Mouse (Mus musculus): ENCODE measurements around the gene Bud23. TPM values are rescaled to one million over a fixed set of nuclear protein-coding genes. Genes with fewer than 3 reads are reported as not detected.
"Not testable (repeated sequence)": the region's sequence is repeated elsewhere in the genome, so short reads cannot be mapped to it uniquely, and the experiment has no call there.

Gene Bud23
- polyA plus RNA-seq, 1 experiment, result 44.1 TPM

- no peaks in the 10 kb centered on the region; the same call in 1 of the 2 replicates for H3K4me1 ChIP-seq (ENCODE audit: control insufficient read depth, insufficient read depth, low read length)
- WGBS, result under 1% methylated on average over 52 of the region's 52 CpGs
- peak within 1 kb of the TSS; percentile 96 for H3K4me3 ChIP-seq (replicated peaks; ENCODE audit: control insufficient read depth, low read depth, low read length)
- TF ChIP-seq POLR2A (IDR thresholded peaks at IDR 0.05; ENCODE audit: borderline replicate concordance, control insufficient read depth, low read depth, low read length), result peak; percentile 86; the same call in 1 of the 2 replicates
- no peak for TF ChIP-seq CTCF (IDR thresholded peaks at IDR 0.05; ENCODE audit: control insufficient read depth, insufficient read depth, low read length)
- H3K27ac ChIP-seq (ENCODE audit: control insufficient read depth, insufficient read depth, low read depth, low read length, poor library complexity), result peak within 1 kb of the TSS; percentile 75
These were observed 954 bp downstream of the Bud23 start, which contains the start of gene Dnajc30 for GRCm38 (mm10) chr5:135063629-135064381. Dnajc30 (plus strand) TSS chr5:135064202.

GRCm38 (mm10) chr5:135053356-135053755 is 11.4 kb downstream of the Bud23 start:
- no peak overlapping the region for H3K27ac ChIP-seq (ENCODE audit: control insufficient read depth, insufficient read depth, low read depth, low read length, poor library complexity)
- H3K4me1 ChIP-seq (ENCODE audit: control insufficient read depth, insufficient read depth, low read length), result no peaks in the 10 kb centered on the region
- WGBS, result 90% methylated on average over 12 of the region's 12 CpGs
- no peak overlapping the region for H3K4me3 ChIP-seq (replicated peaks; ENCODE audit: control insufficient read depth, low read depth, low read length)
- TF ChIP-seq POLR2A (IDR thresholded peaks at IDR 0.05; ENCODE audit: borderline replicate concordance, control insufficient read depth, low read depth, low read length) (no peak), CTCF (IDR thresholded peaks at IDR 0.05; ENCODE audit: control insufficient read depth, insufficient read depth, low read length) (no peak)

- not testable (repeated sequence) for H3K4me1 ChIP-seq (ENCODE audit: control insufficient read depth, insufficient read depth, low read length); H3K27ac ChIP-seq (ENCODE audit: control insufficient read depth, insufficient read depth, low read depth, low read length, poor library complexity); H3K4me3 ChIP-seq (replicated peaks; ENCODE audit: control insufficient read depth, low read depth, low read length)
- WGBS, result 79% methylated on average over 6 of the region's 6 CpGs
These were observed 15.5 kb downstream of the Bud23 start for GRCm38 (mm10) chr5:135049268-135049667.

GRCm38 (mm10) chr5:135048539-135048938 is 16.2 kb downstream of the Bud23 start:
- H3K4me1 ChIP-seq (ENCODE audit: control insufficient read depth, insufficient read depth, low read length), result no peaks in the 10 kb centered on the region
- TF ChIP-seq CTCF (IDR thresholded peaks at IDR 0.05; ENCODE audit: control insufficient read depth, insufficient read depth, low read length) (no peak), POLR2A (IDR thresholded peaks at IDR 0.05; ENCODE audit: borderline replicate concordance, control insufficient read depth, low read depth, low read length) (no peak)
- H3K27ac ChIP-seq (ENCODE audit: control insufficient read depth, insufficient read depth, low read depth, low read length, poor library complexity), result no peak overlapping the region
- H3K4me3 ChIP-seq (replicated peaks; ENCODE audit: control insufficient read depth, low read depth, low read length), result no peak overlapping the region
- WGBS, result 83% methylated on average over 5 of the region's 5 CpGs

GRCm38 (mm10) chr5:135044575-135044974 is 20.2 kb downstream of the Bud23 start:
- WGBS, result 84% methylated on average over 3 of the region's 3 CpGs
- Histone ChIP-seq H3K4me3 (replicated peaks; ENCODE audit: control insufficient read depth, low read depth, low read length) (no peak overlapping the region), H3K27ac (ENCODE audit: control insufficient read depth, insufficient read depth, low read depth, low read length, poor library complexity) (no peak overlapping the region), H3K4me1 (ENCODE audit: control insufficient read depth, insufficient read depth, low read length) (no peaks in the 10 kb centered on the region)
- no peak for TF ChIP-seq POLR2A (IDR thresholded peaks at IDR 0.05; ENCODE audit: borderline replicate concordance, control insufficient read depth, low read depth, low read length)
- no peak for TF ChIP-seq CTCF (IDR thresholded peaks at IDR 0.05; ENCODE audit: control insufficient read depth, insufficient read depth, low read length)

- Histone ChIP-seq H3K27ac (ENCODE audit: control insufficient read depth, insufficient read depth, low read depth, low read length, poor library complexity) (no peak overlapping the region), H3K4me3 (replicated peaks; ENCODE audit: control insufficient read depth, low read depth, low read length) (no peak overlapping the region), H3K4me1 (ENCODE audit: control insufficient read depth, insufficient read depth, low read length) (no peaks in the 10 kb centered on the region)
- 83% methylated on average over 21 of the region's 21 CpGs for WGBS
- no peak for TF ChIP-seq CTCF (IDR thresholded peaks at IDR 0.05; ENCODE audit: control insufficient read depth, insufficient read depth, low read length)
- no peak for TF ChIP-seq POLR2A (IDR thresholded peaks at IDR 0.05; ENCODE audit: borderline replicate concordance, control insufficient read depth, low read depth, low read length)
These were observed 22.5 kb downstream of the Bud23 start for GRCm38 (mm10) chr5:135042105-135042788.

GRCm38 (mm10) chr5:135040777-135041176 is 24.0 kb downstream of the Bud23 start:
- H3K27ac ChIP-seq (ENCODE audit: control insufficient read depth, insufficient read depth, low read depth, low read length, poor library complexity), result no peak overlapping the region
- TF ChIP-seq CTCF (IDR thresholded peaks at IDR 0.05; ENCODE audit: control insufficient read depth, insufficient read depth, low read length) (no peak), POLR2A (IDR thresholded peaks at IDR 0.05; ENCODE audit: borderline replicate concordance, control insufficient read depth, low read depth, low read length) (no peak)
- WGBS, result 84% methylated on average over 11 of the region's 11 CpGs
- no peaks in the 10 kb centered on the region for H3K4me1 ChIP-seq (ENCODE audit: control insufficient read depth, insufficient read depth, low read length)
- no peak overlapping the region for H3K4me3 ChIP-seq (replicated peaks; ENCODE audit: control insufficient read depth, low read depth, low read length)

- Histone ChIP-seq H3K27ac (ENCODE audit: control insufficient read depth, insufficient read depth, low read depth, low read length, poor library complexity) (no peak overlapping the region), H3K4me1 (ENCODE audit: control insufficient read depth, insufficient read depth, low read length) (no peaks in the 10 kb centered on the region), H3K4me3 (replicated peaks; ENCODE audit: control insufficient read depth, low read depth, low read length) (no peak overlapping the region)
- 21% methylated on average over 6 of the region's 6 CpGs for WGBS
- no peak for TF ChIP-seq POLR2A (IDR thresholded peaks at IDR 0.05; ENCODE audit: borderline replicate concordance, control insufficient read depth, low read depth, low read length)
- TF ChIP-seq CTCF (IDR thresholded peaks at IDR 0.05; ENCODE audit: control insufficient read depth, insufficient read depth, low read length), result no peak
These were observed 24.7 kb downstream of the Bud23 start for GRCm38 (mm10) chr5:135040059-135040458.
